Mouse (Mus musculus): ENCODE data around the gene Fgr. TPM values are rescaled to one million over a fixed set of nuclear protein-coding genes. Genes with fewer than 3 reads are reported as not detected.

The Fgr gene
- polyA plus RNA-seq, 1 experiment = 0.38 TPM

GRCm38 (mm10) chr4:133011821-133012775, 38.2 kb downstream of the Fgr start:
- Histone ChIP-seq H3K27ac (ENCODE audit: insufficient read depth, low read length) (peak overlapping the region; percentile 99), H3K4me1 (ENCODE audit: control insufficient read depth, insufficient read depth, low read length) (peaks cover 24% of the 10 kb centered on the region), H3K4me3 (replicated peaks; ENCODE audit: insufficient read depth, low read depth, low read length) (peak overlapping the region; percentile 98), H3K27me3 (ENCODE audit: control insufficient read depth, insufficient read depth, low read length) (no peaks in the 10 kb centered on the region)
- under 1% methylated on average over 75 of the region's 84 CpGs for WGBS
- TF ChIP-seq POLR2A (IDR thresholded peaks at IDR 0.05; ENCODE audit: borderline replicate concordance, insufficient read depth, low read length) (no peak), CTCF (IDR thresholded peaks at IDR 0.05; ENCODE audit: borderline replicate concordance, insufficient read depth, low read depth, low read length) (no peak)
- peak in 1 of 2 experiments; percentile 58 for DNase-seq

DNA sequence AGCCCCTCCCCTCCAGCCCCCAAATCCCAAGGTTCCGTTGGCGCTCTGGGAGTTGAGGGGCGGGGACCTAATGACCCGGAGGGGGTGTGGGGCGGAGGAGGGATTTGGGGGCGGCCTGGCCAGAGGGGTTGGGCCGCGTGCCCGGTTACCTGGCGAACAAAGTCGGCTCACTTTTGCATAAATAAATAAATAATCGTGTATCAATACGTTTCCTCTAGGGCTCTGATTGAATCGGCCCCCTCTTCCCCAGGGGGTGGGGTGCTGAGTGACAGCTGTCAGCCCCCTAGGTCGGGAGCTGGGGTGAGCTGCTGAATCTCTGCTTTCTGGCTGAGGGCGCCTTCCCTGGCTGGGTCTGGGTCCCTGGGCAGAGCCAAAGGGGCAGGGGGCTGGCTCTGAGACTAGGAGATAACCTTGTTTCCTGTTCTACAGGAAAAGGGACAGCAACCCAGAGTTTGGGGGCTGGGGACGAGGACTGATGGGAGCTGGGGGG, 38.9 kb downstream of the Fgr start:
- Histone ChIP-seq H3K4me3 (replicated peaks; ENCODE audit: insufficient read depth, low read depth, low read length) (peak overlapping the region; percentile 98), H3K4me1 (ENCODE audit: control insufficient read depth, insufficient read depth, low read length) (peaks cover 31% of the 10 kb centered on the region), H3K27ac (ENCODE audit: insufficient read depth, low read length) (peak overlapping the region; percentile 67), H3K27me3 (ENCODE audit: control insufficient read depth, insufficient read depth, low read length) (no peaks in the 10 kb centered on the region)
- DNase-seq = peak in 1 of 2 experiments; percentile 59
- WGBS = 2% methylated on average over 17 of the region's 17 CpGs
- TF ChIP-seq CTCF (IDR thresholded peaks at IDR 0.05; ENCODE audit: borderline replicate concordance, insufficient read depth, low read depth, low read length) (no peak), POLR2A (IDR thresholded peaks at IDR 0.05; ENCODE audit: borderline replicate concordance, insufficient read depth, low read length) (no peak)

DNA sequence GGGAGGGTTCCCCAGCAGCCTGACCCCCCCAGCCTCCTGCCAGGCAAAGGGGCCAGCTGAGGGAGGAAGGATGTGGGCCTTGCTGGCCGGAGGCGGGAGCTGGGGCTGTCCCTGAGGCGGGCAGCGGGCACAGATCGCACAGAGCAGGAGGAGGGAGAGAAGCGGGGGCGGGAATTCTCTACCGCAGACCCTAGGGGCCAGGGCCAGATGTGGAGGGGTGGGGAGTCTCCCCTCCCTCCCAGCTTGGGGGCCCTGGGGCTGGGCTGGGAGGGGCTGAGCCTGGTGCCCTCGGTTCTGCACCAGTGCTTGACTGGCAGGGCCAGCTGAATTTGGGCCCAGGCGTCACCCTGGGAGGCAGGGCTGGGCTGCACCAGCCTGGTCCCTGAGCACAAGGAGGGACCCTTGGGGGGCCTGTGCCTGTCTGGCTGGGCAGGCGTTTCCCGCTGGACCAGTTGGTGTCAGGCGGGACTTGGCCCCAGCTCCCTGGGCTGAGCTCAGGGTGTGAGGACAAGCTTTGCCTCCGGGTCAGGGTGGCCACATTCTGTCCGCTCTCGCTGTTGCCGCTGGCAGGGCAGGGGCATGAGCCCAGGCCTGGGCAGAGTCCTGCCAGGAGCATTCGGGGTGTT, 39.5 kb downstream of the Fgr start:
- under 1% methylated on average over 18 of the region's 18 CpGs for WGBS
- TF ChIP-seq CTCF (IDR thresholded peaks at IDR 0.05; ENCODE audit: borderline replicate concordance, insufficient read depth, low read depth, low read length) (no peak), POLR2A (IDR thresholded peaks at IDR 0.05; ENCODE audit: borderline replicate concordance, insufficient read depth, low read length) (no peak)
- DNase-seq = peak; percentile 77 to 79
- H3K4me3 ChIP-seq (replicated peaks; ENCODE audit: insufficient read depth, low read depth, low read length) = peak overlapping the region; percentile 98
- H3K27me3 ChIP-seq (ENCODE audit: control insufficient read depth, insufficient read depth, low read length) = no peaks in the 10 kb centered on the region
- peak overlapping the region; percentile 67 for H3K27ac ChIP-seq (ENCODE audit: insufficient read depth, low read length)
- peaks cover 37% of the 10 kb centered on the region for H3K4me1 ChIP-seq (ENCODE audit: control insufficient read depth, insufficient read depth, low read length)

- WGBS = under 1% methylated on average over 5 of the region's 5 CpGs
- Histone ChIP-seq H3K27ac (ENCODE audit: insufficient read depth, low read length) (no peak overlapping the region), H3K4me3 (replicated peaks; ENCODE audit: insufficient read depth, low read depth, low read length) (peak overlapping the region; percentile 98), H3K4me1 (ENCODE audit: control insufficient read depth, insufficient read depth, low read length) (peaks cover 41% of the 10 kb centered on the region), H3K27me3 (ENCODE audit: control insufficient read depth, insufficient read depth, low read length) (no peaks in the 10 kb centered on the region)
- DNase-seq = peak; percentile 65 to 74
- TF ChIP-seq POLR2A (IDR thresholded peaks at IDR 0.05; ENCODE audit: borderline replicate concordance, insufficient read depth, low read length) (no peak), CTCF (IDR thresholded peaks at IDR 0.05; ENCODE audit: borderline replicate concordance, insufficient read depth, low read depth, low read length) (no peak)
These were observed 40.2 kb downstream of the Fgr start for GRCm38 (mm10) chr4:133014088-133014487.

GRCm38 (mm10) chr4:133014896-133015709, 41.2 kb downstream of the Fgr start:
- H3K27ac ChIP-seq (ENCODE audit: insufficient read depth, low read length) = peak overlapping the region; percentile 2; the same call in 1 of the 2 replicates
- peak overlapping the region; percentile 30 for H3K4me3 ChIP-seq (replicated peaks; ENCODE audit: insufficient read depth, low read depth, low read length)
- no peaks in the 10 kb centered on the region for H3K27me3 ChIP-seq (ENCODE audit: control insufficient read depth, insufficient read depth, low read length)
- WGBS = 5% methylated on average over 10 of the region's 10 CpGs
- TF ChIP-seq POLR2A (IDR thresholded peaks at IDR 0.05; ENCODE audit: borderline replicate concordance, insufficient read depth, low read length) (no peak), CTCF (IDR thresholded peaks at IDR 0.05; ENCODE audit: borderline replicate concordance, insufficient read depth, low read depth, low read length) (no peak)
- DNase-seq = peak; percentile 53 to 67
- peaks cover 43% of the 10 kb centered on the region for H3K4me1 ChIP-seq (ENCODE audit: control insufficient read depth, insufficient read depth, low read length)

DNA sequence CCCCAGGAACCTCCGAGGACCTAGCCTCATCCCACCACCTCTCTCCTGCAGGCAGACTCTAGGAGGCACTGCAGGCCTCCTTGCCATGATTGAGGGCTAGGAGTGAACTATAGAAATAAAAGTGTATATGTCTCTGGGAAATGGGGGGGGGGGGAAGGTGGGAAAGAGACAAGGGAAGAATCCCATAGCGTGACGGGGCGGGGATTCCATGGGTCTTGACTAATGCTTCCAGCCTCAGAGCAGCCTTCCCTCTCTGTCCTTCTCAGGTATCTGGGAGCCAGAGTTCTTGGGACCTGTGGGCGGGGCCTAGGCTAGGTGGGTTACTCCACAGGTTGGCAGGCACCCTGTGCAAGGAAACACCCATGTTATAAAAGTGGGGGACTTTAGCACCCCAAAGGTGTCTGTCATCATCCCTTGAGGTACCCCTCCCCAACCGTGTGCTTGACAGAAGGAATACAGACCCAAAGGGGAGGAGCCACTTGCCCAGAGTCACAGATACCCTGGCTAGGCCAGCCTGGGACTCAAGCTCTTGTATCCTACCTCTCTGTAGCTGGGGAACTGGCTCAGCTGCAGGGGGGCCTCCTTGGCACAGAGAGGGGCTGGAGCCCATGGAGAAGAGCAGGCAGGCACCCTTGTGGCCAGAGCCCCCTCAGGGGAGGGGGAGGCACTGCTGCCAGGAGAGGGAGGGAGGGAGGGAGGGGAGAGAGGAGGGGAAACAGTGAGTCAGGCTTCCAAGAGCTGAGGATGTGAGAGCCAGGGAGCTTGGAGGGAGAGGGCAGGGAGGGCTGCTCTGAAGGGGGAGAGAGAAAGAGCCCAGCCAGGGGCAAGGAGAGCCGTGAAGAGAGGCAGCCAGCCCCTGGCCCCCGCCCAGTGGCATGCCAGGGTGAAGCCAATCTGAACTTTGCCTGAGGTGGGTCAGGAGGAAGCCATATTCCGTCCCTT, 42.1 kb downstream of the Fgr start:
- peaks cover 50% of the 10 kb centered on the region for H3K4me1 ChIP-seq (ENCODE audit: control insufficient read depth, insufficient read depth, low read length)
- WGBS = 20% methylated on average over 9 of the region's 9 CpGs
- DNase-seq = peak in 1 of 2 experiments; percentile 35
- no peak overlapping the region for H3K27ac ChIP-seq (ENCODE audit: insufficient read depth, low read length)
- TF ChIP-seq CTCF (IDR thresholded peaks at IDR 0.05; ENCODE audit: borderline replicate concordance, insufficient read depth, low read depth, low read length) (peak; percentile 27; the same call in 1 of the 2 replicates), POLR2A (IDR thresholded peaks at IDR 0.05; ENCODE audit: borderline replicate concordance, insufficient read depth, low read length) (no peak)
- no peaks in the 10 kb centered on the region for H3K27me3 ChIP-seq (ENCODE audit: control insufficient read depth, insufficient read depth, low read length)
- H3K4me3 ChIP-seq (replicated peaks; ENCODE audit: insufficient read depth, low read depth, low read length) = no peak overlapping the region
